Mouse (Mus musculus): ENCODE measurements at regions not wholly inside any gene's neighbourhood (a gene's known extent, or its start where the extent isn't known, plus 50 kb on each side); places are given as distances from the start of the nearest gene placed in this dataset.

DNA sequence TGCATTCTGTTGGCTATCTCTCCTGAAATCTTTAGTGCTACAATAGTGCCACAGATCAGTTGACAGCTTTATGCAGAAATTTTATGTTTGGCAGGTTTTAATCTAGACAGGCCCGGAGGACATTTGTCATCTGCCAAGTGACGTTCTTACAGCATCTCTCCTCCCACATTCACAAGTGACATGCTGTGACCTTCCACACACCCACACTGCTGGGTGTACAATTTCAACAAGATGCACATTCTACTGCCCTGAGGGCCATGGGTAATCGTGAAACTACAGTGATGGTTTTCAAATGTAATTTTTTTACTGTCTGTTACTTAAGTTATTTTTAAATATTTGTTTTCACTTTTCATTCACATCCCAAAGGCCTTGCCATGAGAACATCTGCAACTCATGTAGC lies 639.2 kb upstream of the Gm11114 start:
- no peak overlapping the region for H3K9ac ChIP-seq (ENCODE audit: low read length)
- 78% methylated on average over 3 of the region's 3 CpGs for WGBS
- no peaks in the 10 kb centered on the region for H3K27me3 ChIP-seq (ENCODE audit: control insufficient read depth, insufficient read depth, low read length)
- ATAC-seq (replicated peaks; ENCODE audit: low FRiP score), result no peak
- H3K36me3 ChIP-seq (ENCODE audit: control insufficient read depth, insufficient read depth, low read length), result no peaks in the 10 kb centered on the region
- no peak overlapping the region for H3K4me3 ChIP-seq (ENCODE audit: low read depth, low read length)
- no peaks in the 10 kb centered on the region for H3K9me3 ChIP-seq (ENCODE audit: control insufficient read depth, low read length)
- no peak overlapping the region for H3K27ac ChIP-seq (ENCODE audit: low read depth, low read length)
- no peak overlapping the region for H3K4me2 ChIP-seq (ENCODE audit: low read depth, low read length, severe bottlenecking)
- DNase-seq (ENCODE audit: low spot score), result no peak
- H3K4me1 ChIP-seq (replicated peaks; ENCODE audit: control insufficient read depth, insufficient read depth, low read length), result no peaks in the 10 kb centered on the region

DNA sequence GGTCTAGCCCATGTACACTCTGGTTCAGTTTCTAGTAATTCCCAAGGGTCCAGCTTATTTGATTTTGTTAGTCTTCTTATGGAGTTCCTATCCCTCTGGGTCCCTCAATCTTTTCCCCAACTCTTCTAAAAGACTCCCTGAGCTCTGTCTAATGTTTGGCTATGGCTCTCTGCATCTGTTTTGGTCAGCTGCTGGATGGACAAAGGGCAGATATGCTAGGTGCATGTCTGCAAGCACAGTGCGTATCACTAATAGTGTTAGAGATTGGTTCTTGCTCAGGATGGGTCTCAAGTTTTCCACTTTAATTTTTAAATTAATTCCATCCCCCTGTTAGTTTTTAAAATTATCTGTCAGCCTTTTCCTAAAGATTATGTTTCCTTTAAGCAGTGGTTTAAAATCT lies 634.2 kb upstream of the Gm11114 start:
- no peak overlapping the region for H3K4me3 ChIP-seq (ENCODE audit: low read depth, low read length)

DNA sequence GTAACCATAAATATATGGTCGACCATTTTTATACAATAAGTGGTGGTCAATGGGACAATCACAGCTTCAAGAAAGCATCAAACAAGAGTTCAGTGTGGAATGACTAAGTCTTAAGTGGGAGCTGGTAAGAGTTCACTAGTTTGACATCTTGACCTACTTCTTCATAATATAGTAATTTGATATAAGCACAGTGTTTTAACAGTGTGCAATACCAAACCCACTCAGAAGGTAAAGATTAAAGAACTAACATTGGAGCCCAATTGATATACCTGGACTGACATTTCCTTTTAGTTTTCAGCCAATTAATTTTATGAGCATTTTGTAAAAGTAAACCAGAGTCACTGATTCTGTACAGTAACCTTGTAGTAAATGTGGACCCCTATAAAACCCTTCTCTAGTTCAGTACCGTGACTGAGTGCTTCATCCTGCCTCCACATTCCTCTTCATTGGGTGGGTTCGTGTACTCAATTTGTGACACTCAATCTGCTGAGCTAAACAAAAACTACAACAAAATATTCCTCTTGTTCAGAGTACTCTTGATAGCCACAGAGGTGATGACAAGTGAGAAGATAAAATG lies 593.9 kb upstream of the Gm11114 start:
- ATAC-seq (replicated peaks; ENCODE audit: low FRiP score), result no peak
- no peak overlapping the region for H3K9ac ChIP-seq (ENCODE audit: low read length)

More for the DNA sequence above, 634.2 kb upstream of the Gm11114 start:
- no peaks in the 10 kb centered on the region for H3K27me3 ChIP-seq (ENCODE audit: control insufficient read depth, insufficient read depth, low read length)
- ATAC-seq (replicated peaks; ENCODE audit: low FRiP score) (no peak), DNase-seq (ENCODE audit: low spot score) (no peak)
- WGBS, result 94% methylated on average over 1 of the region's 1 CpGs
- no peaks in the 10 kb centered on the region for H3K9me3 ChIP-seq (ENCODE audit: control insufficient read depth, low read length)
- no peak overlapping the region for H3K27ac ChIP-seq (ENCODE audit: low read depth, low read length)
- H3K4me2 ChIP-seq (ENCODE audit: low read depth, low read length, severe bottlenecking), result no peak overlapping the region
- no peak overlapping the region for H3K9ac ChIP-seq (ENCODE audit: low read length)
- H3K36me3 ChIP-seq (ENCODE audit: control insufficient read depth, insufficient read depth, low read length), result no peaks in the 10 kb centered on the region
- no peaks in the 10 kb centered on the region for H3K4me1 ChIP-seq (replicated peaks; ENCODE audit: control insufficient read depth, insufficient read depth, low read length)

DNA sequence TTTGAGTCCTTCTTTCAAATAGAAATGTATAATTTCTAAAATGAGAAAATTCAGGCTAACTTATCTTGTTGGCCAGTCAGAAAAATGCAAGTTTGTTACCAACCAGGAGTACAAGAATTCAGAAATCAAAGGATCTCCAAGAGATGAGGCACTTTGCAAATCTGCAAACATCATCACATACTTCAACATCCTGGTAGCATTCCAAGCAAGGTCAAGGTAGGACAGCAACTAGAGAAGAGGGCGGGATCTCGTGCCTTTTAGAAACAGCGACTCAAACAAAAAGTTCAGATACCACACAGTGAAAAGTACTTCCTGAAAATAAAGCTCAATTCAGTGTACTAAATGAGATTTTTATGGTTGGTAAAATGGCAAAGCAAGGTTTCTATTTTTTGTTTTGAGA lies 593.2 kb upstream of the Gm11114 start:
- Histone ChIP-seq H3K27ac (ENCODE audit: low read depth, low read length) (no peak overlapping the region), H3K4me3 (ENCODE audit: low read depth, low read length) (no peak overlapping the region), H3K9me3 (ENCODE audit: control insufficient read depth, low read length) (no peaks in the 10 kb centered on the region), H3K27me3 (ENCODE audit: control insufficient read depth, insufficient read depth, low read length) (no peaks in the 10 kb centered on the region), H3K36me3 (ENCODE audit: control insufficient read depth, insufficient read depth, low read length) (no peaks in the 10 kb centered on the region), H3K4me1 (replicated peaks; ENCODE audit: control insufficient read depth, insufficient read depth, low read length) (no peaks in the 10 kb centered on the region), H3K9ac (ENCODE audit: low read length) (no peak overlapping the region), H3K4me2 (ENCODE audit: low read depth, low read length, severe bottlenecking) (no peak overlapping the region)
- 88% methylated on average over 3 of the region's 3 CpGs for WGBS
- no peak for DNase-seq (ENCODE audit: low spot score)
- no peak for ATAC-seq (replicated peaks; ENCODE audit: low FRiP score)

More for the DNA sequence above, 593.9 kb upstream of the Gm11114 start:
- no peaks in the 10 kb centered on the region for H3K9me3 ChIP-seq (ENCODE audit: control insufficient read depth, low read length)
- DNase-seq (ENCODE audit: low spot score), result no peak
- H3K27ac ChIP-seq (ENCODE audit: low read depth, low read length), result no peak overlapping the region
- WGBS, result 84% methylated on average over 3 of the region's 3 CpGs
- H3K27me3 ChIP-seq (ENCODE audit: control insufficient read depth, insufficient read depth, low read length), result no peaks in the 10 kb centered on the region
- no peak overlapping the region for H3K4me2 ChIP-seq (ENCODE audit: low read depth, low read length, severe bottlenecking)
- H3K4me3 ChIP-seq (ENCODE audit: low read depth, low read length), result no peak overlapping the region
- H3K36me3 ChIP-seq (ENCODE audit: control insufficient read depth, insufficient read depth, low read length), result no peaks in the 10 kb centered on the region
- H3K4me1 ChIP-seq (replicated peaks; ENCODE audit: control insufficient read depth, insufficient read depth, low read length), result no peaks in the 10 kb centered on the region

DNA sequence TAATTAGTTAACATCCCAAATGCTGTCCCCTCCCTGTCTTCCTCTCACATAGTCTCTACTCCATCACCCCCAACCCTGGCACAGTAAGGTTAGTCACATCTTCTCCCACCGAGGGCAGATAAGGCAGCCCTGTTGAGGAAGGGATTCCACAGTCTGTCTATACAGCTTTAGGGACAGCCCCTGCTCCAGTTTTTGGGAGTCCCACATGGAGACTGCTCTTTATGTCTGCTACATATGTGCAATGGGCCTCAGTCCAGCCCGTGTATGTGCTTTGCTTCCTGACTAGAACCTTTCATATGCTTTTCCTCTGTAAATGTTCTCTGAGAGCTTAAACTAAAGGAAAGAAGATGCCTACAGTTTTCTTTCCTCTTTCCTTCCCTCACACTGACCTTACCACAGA lies 592.1 kb upstream of the Gm11114 start:
- 85% methylated on average over 2 of the region's 2 CpGs for WGBS

DNA sequence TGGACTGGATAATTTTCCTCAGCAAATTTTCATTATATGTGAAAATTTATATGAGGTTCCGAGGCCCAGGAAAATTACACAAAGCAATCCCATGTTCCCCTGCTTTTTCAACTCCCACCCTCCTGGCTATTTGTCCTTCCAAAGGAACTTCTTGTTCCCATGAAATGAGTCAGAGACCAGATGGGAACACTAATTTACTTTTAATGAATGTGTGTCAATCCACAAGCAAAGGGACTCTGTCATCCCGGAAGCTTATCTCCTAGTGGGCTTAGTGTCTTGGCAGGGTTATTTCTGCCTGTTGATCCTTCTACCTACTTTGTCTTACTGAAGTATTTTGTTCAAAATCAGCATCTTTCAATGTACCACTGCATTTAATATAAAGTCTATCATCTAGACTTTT lies 573.3 kb upstream of the Gm11114 start:
- H3K36me3 ChIP-seq (ENCODE audit: control insufficient read depth, insufficient read depth, low read length), result no peaks in the 10 kb centered on the region
- H3K4me2 ChIP-seq (ENCODE audit: low read depth, low read length, severe bottlenecking), result no peak overlapping the region
- no peaks in the 10 kb centered on the region for H3K27me3 ChIP-seq (ENCODE audit: control insufficient read depth, insufficient read depth, low read length)
- no peak overlapping the region for H3K9ac ChIP-seq (ENCODE audit: low read length)
- WGBS, result 79% methylated on average over 2 of the region's 2 CpGs
- ATAC-seq (replicated peaks; ENCODE audit: low FRiP score), result no peak
- no peak overlapping the region for H3K4me3 ChIP-seq (ENCODE audit: low read depth, low read length)
- DNase-seq (ENCODE audit: low spot score), result no peak
- H3K27ac ChIP-seq (ENCODE audit: low read depth, low read length), result no peak overlapping the region
- H3K4me1 ChIP-seq (replicated peaks; ENCODE audit: control insufficient read depth, insufficient read depth, low read length), result no peaks in the 10 kb centered on the region
- H3K9me3 ChIP-seq (ENCODE audit: control insufficient read depth, low read length), result no peaks in the 10 kb centered on the region

More for the DNA sequence above, 592.1 kb upstream of the Gm11114 start:
- no peaks in the 10 kb centered on the region for H3K4me1 ChIP-seq (replicated peaks; ENCODE audit: control insufficient read depth, insufficient read depth, low read length)
- H3K9me3 ChIP-seq (ENCODE audit: control insufficient read depth, low read length), result no peaks in the 10 kb centered on the region
- H3K27me3 ChIP-seq (ENCODE audit: control insufficient read depth, insufficient read depth, low read length), result no peaks in the 10 kb centered on the region
- no peak overlapping the region for H3K4me2 ChIP-seq (ENCODE audit: low read depth, low read length, severe bottlenecking)
- no peak overlapping the region for H3K4me3 ChIP-seq (ENCODE audit: low read depth, low read length)
- DNase-seq (ENCODE audit: low spot score) (no peak), ATAC-seq (replicated peaks; ENCODE audit: low FRiP score) (no peak)
- H3K27ac ChIP-seq (ENCODE audit: low read depth, low read length), result no peak overlapping the region
- no peak overlapping the region for H3K9ac ChIP-seq (ENCODE audit: low read length)
- H3K36me3 ChIP-seq (ENCODE audit: control insufficient read depth, insufficient read depth, low read length), result no peaks in the 10 kb centered on the region

DNA sequence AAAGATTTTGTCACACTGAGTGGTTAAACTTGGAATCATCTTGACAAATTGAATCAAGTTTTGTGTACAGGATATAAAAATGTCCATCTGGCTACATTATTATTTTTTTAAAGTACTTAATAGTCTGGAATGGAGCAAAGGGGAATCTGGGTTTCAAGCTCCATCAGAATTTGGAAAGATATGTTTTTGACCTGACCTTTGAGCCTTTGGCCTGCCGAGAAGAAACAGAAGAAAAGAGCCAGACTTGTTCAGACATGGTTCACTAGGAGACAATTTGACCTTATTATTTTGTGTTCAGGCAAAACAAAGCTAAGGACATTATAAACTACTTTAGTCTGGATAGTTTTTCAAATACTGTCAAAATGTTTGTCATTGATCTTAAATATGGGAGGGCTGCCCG lies 572.2 kb upstream of the Gm11114 start:
- Histone ChIP-seq H3K36me3 (ENCODE audit: control insufficient read depth, insufficient read depth, low read length) (no peaks in the 10 kb centered on the region), H3K4me3 (ENCODE audit: low read depth, low read length) (no peak overlapping the region), H3K27ac (ENCODE audit: low read depth, low read length) (no peak overlapping the region), H3K27me3 (ENCODE audit: control insufficient read depth, insufficient read depth, low read length) (no peaks in the 10 kb centered on the region), H3K9me3 (ENCODE audit: control insufficient read depth, low read length) (no peaks in the 10 kb centered on the region), H3K4me2 (ENCODE audit: low read depth, low read length, severe bottlenecking) (no peak overlapping the region), H3K9ac (ENCODE audit: low read length) (no peak overlapping the region), H3K4me1 (replicated peaks; ENCODE audit: control insufficient read depth, insufficient read depth, low read length) (no peaks in the 10 kb centered on the region)
- no peak for DNase-seq (ENCODE audit: low spot score)
- ATAC-seq (replicated peaks; ENCODE audit: low FRiP score), result no peak
- 66% methylated on average over 2 of the region's 2 CpGs for WGBS

DNA sequence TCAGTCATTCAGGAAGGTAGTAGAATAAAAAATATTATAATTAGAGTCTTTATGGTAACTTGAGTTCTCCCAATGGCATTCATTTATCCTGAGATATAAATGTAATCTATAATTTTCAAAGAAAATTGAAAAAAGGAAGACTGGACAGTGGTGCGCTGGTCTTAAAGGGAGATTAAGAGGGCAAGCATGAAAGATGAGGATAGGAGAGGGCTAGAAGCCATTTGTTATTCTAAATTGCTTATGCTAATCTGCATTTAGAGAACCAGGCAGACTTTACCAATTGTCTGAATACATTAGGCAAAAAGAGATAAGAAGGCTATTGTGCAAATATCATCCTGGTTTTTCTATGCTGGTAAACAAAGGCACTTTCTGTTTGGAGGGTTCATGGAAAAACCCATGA lies 558.2 kb upstream of the Gm11114 start:
- Histone ChIP-seq H3K4me1 (replicated peaks; ENCODE audit: control insufficient read depth, insufficient read depth, low read length) (no peaks in the 10 kb centered on the region), H3K4me2 (ENCODE audit: low read depth, low read length, severe bottlenecking) (no peak overlapping the region), H3K27ac (ENCODE audit: low read depth, low read length) (no peak overlapping the region), H3K9me3 (ENCODE audit: control insufficient read depth, low read length) (no peaks in the 10 kb centered on the region), H3K36me3 (ENCODE audit: control insufficient read depth, insufficient read depth, low read length) (no peaks in the 10 kb centered on the region), H3K4me3 (ENCODE audit: low read depth, low read length) (no peak overlapping the region), H3K9ac (ENCODE audit: low read length) (no peak overlapping the region), H3K27me3 (ENCODE audit: control insufficient read depth, insufficient read depth, low read length) (no peaks in the 10 kb centered on the region)
- WGBS, result 59% methylated on average over 1 of the region's 1 CpGs
- DNase-seq (ENCODE audit: low spot score) (no peak), ATAC-seq (replicated peaks; ENCODE audit: low FRiP score) (no peak)

DNA sequence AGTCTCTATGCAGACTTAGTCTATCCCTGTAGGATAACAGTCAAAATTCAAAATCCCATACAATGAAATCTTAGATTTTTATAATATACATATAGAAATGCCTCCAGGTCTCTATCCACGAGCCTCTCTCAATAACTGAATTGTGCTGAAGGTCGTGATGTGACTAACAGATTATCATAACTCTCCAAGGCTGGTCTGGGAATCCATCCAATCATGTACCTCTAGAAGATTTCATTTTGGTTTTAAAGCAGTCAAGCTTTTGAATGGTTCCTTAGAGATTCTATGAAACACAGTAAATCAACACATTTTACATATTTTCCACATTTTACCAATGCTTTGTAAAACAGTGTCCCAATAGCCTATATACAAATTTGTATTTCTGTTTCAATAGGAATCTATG lies 557.7 kb upstream of the Gm11114 start:
- H3K27me3 ChIP-seq (ENCODE audit: control insufficient read depth, insufficient read depth, low read length), result no peaks in the 10 kb centered on the region
- no peak for ATAC-seq (replicated peaks; ENCODE audit: low FRiP score)
- 81% methylated on average over 2 of the region's 2 CpGs for WGBS

More for the DNA sequence above, 557.7 kb upstream of the Gm11114 start:
- no peaks in the 10 kb centered on the region for H3K4me1 ChIP-seq (replicated peaks; ENCODE audit: control insufficient read depth, insufficient read depth, low read length)
- no peak overlapping the region for H3K27ac ChIP-seq (ENCODE audit: low read depth, low read length)
- no peak overlapping the region for H3K4me3 ChIP-seq (ENCODE audit: low read depth, low read length)
- H3K9me3 ChIP-seq (ENCODE audit: control insufficient read depth, low read length), result no peaks in the 10 kb centered on the region
- H3K4me2 ChIP-seq (ENCODE audit: low read depth, low read length, severe bottlenecking), result no peak overlapping the region
- no peaks in the 10 kb centered on the region for H3K36me3 ChIP-seq (ENCODE audit: control insufficient read depth, insufficient read depth, low read length)
- DNase-seq (ENCODE audit: low spot score), result no peak
- H3K9ac ChIP-seq (ENCODE audit: low read length), result no peak overlapping the region
